Mouse (Mus musculus) kidney, embryonic 16.5 days (tissue): ENCODE measurements at regions not wholly inside any gene's neighbourhood (a gene's known extent, or its start where the extent isn't known, plus 50 kb on each side); places are given as distances from the start of the nearest gene placed in this dataset.

Experiments used
- ATAC-seq: fragments of 200-750 bp; cut with Nextera tagmentation; 2 replicates; pipeline ENCODE4 v1.8.0; 2017; ENCODE audit warnings: moderate TSS enrichment; ENCODE audit not compliant: low FRiP score, low TSS enrichment
- H3K27ac ChIP-seq: fragments of 300-500 bp; sonication (generic); 2 replicates; pipeline ENCODE4 v1.5.1; 2014; ENCODE audit warnings: low read length
- H3K27me3 ChIP-seq: fragments of 300-500 bp; sonication (generic); 2 replicates; pipeline ENCODE4 v1.6.1; 2014; ENCODE audit warnings: low read length, control low read depth, mixed read lengths; ENCODE audit not compliant: insufficient read depth
- H3K36me3 ChIP-seq: fragments of 300-500 bp; sonication (generic); 2 replicates; pipeline ENCODE4 v1.6.1; 2014; ENCODE audit warnings: low read length, control low read depth, mixed read lengths; ENCODE audit not compliant: insufficient read depth
- H3K4me1 ChIP-seq: fragments of 300-500 bp; sonication (generic); 2 replicates; pipeline ENCODE4 v1.6.1; 2014; ENCODE audit warnings: low read length, control low read depth, mixed read lengths; ENCODE audit not compliant: insufficient read depth
- H3K4me2 ChIP-seq: fragments of 300-500 bp; sonication (generic); replicated peaks from 2 replicates; pipeline ENCODE4 v1.6.1; 2014; ENCODE audit warnings: low read depth, low read length
- H3K4me3 ChIP-seq: fragments of 300-500 bp; sonication (generic); 2 replicates; pipeline ENCODE4 v1.5.1; 2014; ENCODE audit warnings: mild to moderate bottlenecking, low read length
- H3K9ac ChIP-seq: fragments of 300-500 bp; sonication (generic); replicated peaks from 2 replicates; pipeline ENCODE4 v1.6.1; 2014; ENCODE audit warnings: low read length
- H3K9me3 ChIP-seq: fragments of 300-500 bp; sonication (generic); 2 replicates; pipeline ENCODE4 v1.6.1; 2016; ENCODE audit warnings: low read length, control low read depth
- WGBS: fragments of 180-500 bp; shearing (Covaris S2); extraction: QIAGEN DNeasy Blood & Tissue Kit; methylation state at CpG from one replicate; pipeline ENCODE4 v1.1.7; 2014; 5-methylcytosine and 5-hydroxymethylcytosine counted together

GRCm38 (mm10) chr2:74209421-74209917 is 298.3 kb upstream of the Atp5g3 start:
- H3K4me2 ChIP-seq = no peak overlapping the region
- ATAC-seq = no peak
- H3K9me3 ChIP-seq = no peaks in the 10 kb centered on the region
- 74% methylated on average over 3 of the region's 3 CpGs for WGBS
- no peaks in the 10 kb centered on the region for H3K27me3 ChIP-seq
- no peaks in the 10 kb centered on the region for H3K36me3 ChIP-seq
- H3K4me1 ChIP-seq = no peaks in the 10 kb centered on the region
- H3K9ac ChIP-seq = no peak overlapping the region
- no peak overlapping the region for H3K4me3 ChIP-seq
- no peak overlapping the region for H3K27ac ChIP-seq

GRCm38 (mm10) chr2:74207440-74207839 is 296.3 kb upstream of the Atp5g3 start:
- H3K27me3 ChIP-seq = no peaks in the 10 kb centered on the region
- 45% methylated on average over 10 of the region's 10 CpGs for WGBS
- no peaks in the 10 kb centered on the region for H3K9me3 ChIP-seq
- H3K36me3 ChIP-seq = no peaks in the 10 kb centered on the region
- no peaks in the 10 kb centered on the region for H3K4me1 ChIP-seq
- no peak overlapping the region for H3K4me3 ChIP-seq
- ATAC-seq = no peak
- no peak overlapping the region for H3K27ac ChIP-seq
- no peak overlapping the region for H3K4me2 ChIP-seq
- H3K9ac ChIP-seq = no peak overlapping the region

- Histone ChIP-seq H3K27me3 (no peaks in the 10 kb centered on the region), H3K4me2 (no peak overlapping the region), H3K36me3 (no peaks in the 10 kb centered on the region), H3K9ac (no peak overlapping the region), H3K4me1 (peaks cover 13% of the 10 kb centered on the region; the same call in 1 of the 2 replicates), H3K9me3 (no peaks in the 10 kb centered on the region), H3K4me3 (no peak overlapping the region), H3K27ac (no peak overlapping the region)
- WGBS = 57% methylated on average over 3 of the region's 3 CpGs
- ATAC-seq = no peak
Measured at GRCm38 (mm10) chr2:74202776-74203175, 291.6 kb upstream of the Atp5g3 start.

- Histone ChIP-seq H3K4me3 (no peak overlapping the region), H3K27ac (no peak overlapping the region), H3K4me2 (no peak overlapping the region), H3K9ac (no peak overlapping the region), H3K27me3 (no peaks in the 10 kb centered on the region), H3K9me3 (no peaks in the 10 kb centered on the region), H3K4me1 (peaks cover 13% of the 10 kb centered on the region; the same call in 1 of the 2 replicates), H3K36me3 (no peaks in the 10 kb centered on the region)
- 42% methylated on average over 11 of the region's 11 CpGs for WGBS
- no peak for ATAC-seq
Measured at GRCm38 (mm10) chr2:74201608-74202323, 290.6 kb upstream of the Atp5g3 start.

GRCm38 (mm10) chr2:74199550-74199949 is 288.4 kb upstream of the Atp5g3 start:
- no peak for ATAC-seq
- peaks cover 13% of the 10 kb centered on the region; the same call in 1 of the 2 replicates for H3K4me1 ChIP-seq
- no peak overlapping the region for H3K27ac ChIP-seq
- 0 out of 2 replicates have a peak, but pooled peaks cover 3% of the 10 kb centered on the region for H3K9me3 ChIP-seq
- no peak overlapping the region for H3K9ac ChIP-seq
- H3K27me3 ChIP-seq = no peaks in the 10 kb centered on the region
- WGBS = 17% methylated on average over 12 of the region's 12 CpGs
- H3K4me3 ChIP-seq = no peak overlapping the region
- H3K36me3 ChIP-seq = no peaks in the 10 kb centered on the region
- no peak overlapping the region; the same call in 1 of the 2 replicates for H3K4me2 ChIP-seq

GRCm38 (mm10) chr2:74187963-74188790 is 277.1 kb upstream of the Atp5g3 start:
- WGBS = 12% methylated on average over 8 of the region's 8 CpGs
- Histone ChIP-seq H3K9ac (no peak overlapping the region), H3K4me3 (no peak overlapping the region), H3K4me2 (no peak overlapping the region), H3K36me3 (no peaks in the 10 kb centered on the region), H3K27ac (no peak overlapping the region), H3K4me1 (peaks cover 10% of the 10 kb centered on the region), H3K9me3 (peaks cover 5% of the 10 kb centered on the region; the same call in 1 of the 2 replicates), H3K27me3 (no peaks in the 10 kb centered on the region)
- ATAC-seq = peak; percentile 81; the same call in 1 of the 2 replicates

GRCm38 (mm10) chr2:74178106-74178505 is 267.0 kb upstream of the Atp5g3 start:
- no peak for ATAC-seq
- WGBS = 67% methylated on average over 1 of the region's 1 CpGs
- no peaks in the 10 kb centered on the region for H3K36me3 ChIP-seq
- H3K4me3 ChIP-seq = no peak overlapping the region
- no peak overlapping the region for H3K4me2 ChIP-seq
- H3K27me3 ChIP-seq = no peaks in the 10 kb centered on the region
- H3K9ac ChIP-seq = no peak overlapping the region
- H3K9me3 ChIP-seq = no peaks in the 10 kb centered on the region
- no peaks in the 10 kb centered on the region for H3K4me1 ChIP-seq
- no peak overlapping the region for H3K27ac ChIP-seq

- no peak for ATAC-seq
- Histone ChIP-seq H3K9ac (no peak overlapping the region), H3K9me3 (no peaks in the 10 kb centered on the region), H3K27ac (no peak overlapping the region), H3K27me3 (no peaks in the 10 kb centered on the region), H3K36me3 (no peaks in the 10 kb centered on the region), H3K4me3 (no peak overlapping the region), H3K4me2 (no peak overlapping the region), H3K4me1 (peaks cover 6% of the 10 kb centered on the region; the same call in 1 of the 2 replicates)
- 68% methylated on average over 16 of the region's 16 CpGs for WGBS
Measured at GRCm38 (mm10) chr2:74168776-74169570, 257.8 kb upstream of the Atp5g3 start.

- Histone ChIP-seq H3K9ac (no peak overlapping the region), H3K4me2 (no peak overlapping the region), H3K36me3 (no peaks in the 10 kb centered on the region), H3K4me3 (no peak overlapping the region), H3K4me1 (peaks cover 6% of the 10 kb centered on the region; the same call in 1 of the 2 replicates), H3K27me3 (no peaks in the 10 kb centered on the region), H3K9me3 (no peaks in the 10 kb centered on the region), H3K27ac (no peak overlapping the region)
- 79% methylated on average over 17 of the region's 17 CpGs for WGBS
- no peak for ATAC-seq
Measured at GRCm38 (mm10) chr2:74168307-74168706, 257.2 kb upstream of the Atp5g3 start.
